Mouse (Mus musculus) embryonic facial prominence, embryonic 12.5 days (tissue): ENCODE data around the gene Arrdc2. TPM values are rescaled to one million over a fixed set of nuclear protein-coding genes. Genes with fewer than 3 reads are reported as not detected.

Source experiments
- ATAC-seq: fragments of 200-750 bp; cut with Nextera tagmentation; 2 replicates; pipeline ENCODE4 v1.8.0; 2017; ENCODE audit not compliant: insufficient number of reproducible peaks, insufficient read depth, low FRiP score, low TSS enrichment
- H3K27ac ChIP-seq: fragments of 300-500 bp; sonication (generic); 2 replicates; pipeline ENCODE4 v1.5.1; 2016; ENCODE audit warnings: mild to moderate bottlenecking
- H3K27me3 ChIP-seq: fragments of 300-500 bp; sonication (generic); 2 replicates; pipeline ENCODE4 v1.6.1; 2016; ENCODE audit warnings: mild to moderate bottlenecking, moderate library complexity
- H3K36me3 ChIP-seq: fragments of 300-500 bp; sonication (generic); 2 replicates; pipeline ENCODE4 v1.6.1; 2016; ENCODE audit warnings: mild to moderate bottlenecking
- H3K4me1 ChIP-seq: fragments of 300-500 bp; sonication (generic); 2 replicates; pipeline ENCODE4 v1.6.1; 2016
- H3K4me2 ChIP-seq: fragments of 300-500 bp; sonication (generic); replicated peaks from 2 replicates; pipeline ENCODE4 v1.6.1; 2016; ENCODE audit warnings: mild to moderate bottlenecking, moderate library complexity
- H3K4me3 ChIP-seq: fragments of 300-500 bp; sonication (generic); 2 replicates; pipeline ENCODE4 v1.5.1; 2016; ENCODE audit warnings: mild to moderate bottlenecking
- H3K9ac ChIP-seq: fragments of 300-500 bp; sonication (generic); 2 replicates; pipeline ENCODE4 v1.6.1; 2016; ENCODE audit warnings: mild to moderate bottlenecking, moderate library complexity
- H3K9me3 ChIP-seq: fragments of 300-500 bp; sonication (generic); 2 replicates; pipeline ENCODE4 v1.6.1; 2016; ENCODE audit warnings: mild to moderate bottlenecking, moderate library complexity
- WGBS: fragments of 180-500 bp; shearing (Covaris S2); methylation state at CpG from one replicate; pipeline ENCODE4 v1.1.7; 2016; 5-methylcytosine and 5-hydroxymethylcytosine counted together
- polyA plus RNA-seq: library from polyadenylated mRNA; unstranded; fragments of >200 nt; fragmentation: Nextera tagmentation; extraction: Ambion mirVana; gene quantifications from 2 replicates; pipeline ENCODE4 v1.2.1, GENCODE M21; 2016

The Arrdc2 gene
- polyA plus RNA-seq, 1 experiment from 2014 or later: 6.9 TPM

- no peak for ATAC-seq
- peak overlapping the region; percentile 45 for H3K4me3 ChIP-seq
- peaks cover 51% of the 10 kb centered on the region for H3K4me1 ChIP-seq
- H3K27me3 ChIP-seq: peaks cover 22% of the 10 kb centered on the region
- H3K4me2 ChIP-seq: peak overlapping the region; percentile 92
- H3K36me3 ChIP-seq: 0 out of 2 replicates have a peak, but pooled peaks cover 6% of the 10 kb centered on the region
- peak overlapping the region; percentile 61 for H3K9ac ChIP-seq
- H3K27ac ChIP-seq: peak overlapping the region; percentile 90
- 2% methylated on average over 44 of the region's 46 CpGs for WGBS
- H3K9me3 ChIP-seq: no peaks in the 10 kb centered on the region
These were observed 24.6 kb upstream of the Arrdc2 start for GRCm38 (mm10) chr8:70863956-70864711.

GRCm38 (mm10) chr8:70862824-70863641, 23.5 kb upstream of the Arrdc2 start, which contains the start of gene Kcnn1:
Gene Kcnn1, minus strand, starts transcription at chr8:70863258.
- no peak for ATAC-seq
- Histone ChIP-seq H3K9ac (peak within 1 kb of the TSS; percentile 61), H3K27ac (peak within 1 kb of the TSS; percentile 90), H3K27me3 (peaks cover 22% of the 10 kb centered on the region), H3K36me3 (0 out of 2 replicates have a peak, but pooled peaks cover 3% of the 10 kb centered on the region), H3K4me2 (peak within 1 kb of the TSS; percentile 92), H3K9me3 (no peaks in the 10 kb centered on the region), H3K4me1 (peaks cover 41% of the 10 kb centered on the region), H3K4me3 (peak within 1 kb of the TSS; percentile 45)
- WGBS: under 1% methylated on average over 55 of the region's 55 CpGs

- Histone ChIP-seq H3K4me3 (no peak overlapping the region), H3K4me2 (peak overlapping the region; percentile 91; the same call in 1 of the 2 replicates), H3K9ac (0 out of 2 replicates have a peak overlapping the region, but pooled peaks have one; percentile 15), H3K9me3 (no peaks in the 10 kb centered on the region), H3K27ac (0 out of 2 replicates have a peak overlapping the region, but pooled peaks have one; percentile 26), H3K27me3 (peaks cover 14% of the 10 kb centered on the region), H3K4me1 (peaks cover 22% of the 10 kb centered on the region), H3K36me3 (no peaks in the 10 kb centered on the region)
- no peak for ATAC-seq
- WGBS: 2% methylated on average over 4 of the region's 4 CpGs
These were observed 18.0 kb upstream of the Arrdc2 start for GRCm38 (mm10) chr8:70857516-70857915.

- Histone ChIP-seq H3K27me3 (peaks cover 5% of the 10 kb centered on the region), H3K27ac (no peak overlapping the region), H3K4me3 (peak overlapping the region; percentile 47), H3K4me2 (peak overlapping the region; percentile 91), H3K9me3 (no peaks in the 10 kb centered on the region), H3K4me1 (peaks cover 17% of the 10 kb centered on the region), H3K9ac (peak overlapping the region; percentile 48), H3K36me3 (no peaks in the 10 kb centered on the region)
- WGBS: 6% methylated on average over 33 of the region's 33 CpGs
- ATAC-seq: peak; percentile 49; the same call in 1 of the 2 replicates
These were observed 17.1 kb upstream of the Arrdc2 start for GRCm38 (mm10) chr8:70856541-70857197.

GRCm38 (mm10) chr8:70856028-70856427, 16.5 kb upstream of the Arrdc2 start:
- H3K4me3 ChIP-seq: peak overlapping the region; percentile 47; the same call in 1 of the 2 replicates
- H3K4me1 ChIP-seq: peaks cover 17% of the 10 kb centered on the region
- WGBS: 69% methylated on average over 5 of the region's 5 CpGs
- no peaks in the 10 kb centered on the region; the same call in 1 of the 2 replicates for H3K27me3 ChIP-seq
- H3K4me2 ChIP-seq: no peak overlapping the region; the same call in 1 of the 2 replicates
- peak overlapping the region; percentile 48; the same call in 1 of the 2 replicates for H3K9ac ChIP-seq
- no peaks in the 10 kb centered on the region for H3K9me3 ChIP-seq
- no peak overlapping the region for H3K27ac ChIP-seq
- ATAC-seq: no peak
- H3K36me3 ChIP-seq: no peaks in the 10 kb centered on the region

DNA sequence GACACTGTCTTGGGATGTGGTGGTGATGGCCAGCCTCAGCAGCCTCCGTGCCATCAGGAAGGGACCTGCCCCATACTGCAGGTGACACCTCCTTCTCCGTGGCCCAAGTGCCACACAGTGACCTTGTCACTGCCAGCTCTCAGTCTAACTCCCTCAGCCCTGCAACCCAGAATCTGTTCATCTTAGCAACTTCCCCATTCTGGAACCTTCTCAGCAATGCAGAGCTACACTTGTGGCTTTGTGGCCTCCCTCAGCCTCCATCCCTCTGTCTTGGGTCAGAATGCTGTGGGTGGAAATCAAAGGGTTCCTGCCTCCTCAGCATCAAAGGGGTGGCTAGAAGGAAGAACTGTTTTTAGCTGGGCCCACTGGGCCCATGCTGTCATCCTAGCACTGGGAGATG, 14.3 kb upstream of the Arrdc2 start:
- Histone ChIP-seq H3K4me3 (no peak overlapping the region), H3K27me3 (no peaks in the 10 kb centered on the region; the same call in 1 of the 2 replicates), H3K27ac (no peak overlapping the region), H3K9ac (no peak overlapping the region), H3K4me1 (peaks cover 17% of the 10 kb centered on the region), H3K9me3 (no peaks in the 10 kb centered on the region), H3K36me3 (no peaks in the 10 kb centered on the region), H3K4me2 (no peak overlapping the region)
- 83% methylated on average over 2 of the region's 2 CpGs for WGBS
- no peak for ATAC-seq

- ATAC-seq: no peak
- Histone ChIP-seq H3K36me3 (no peaks in the 10 kb centered on the region), H3K9me3 (no peaks in the 10 kb centered on the region), H3K4me1 (peaks cover 12% of the 10 kb centered on the region), H3K9ac (no peak overlapping the region), H3K4me3 (no peak overlapping the region), H3K27ac (no peak overlapping the region), H3K4me2 (no peak overlapping the region), H3K27me3 (no peaks in the 10 kb centered on the region; the same call in 1 of the 2 replicates)
- 90% methylated on average over 41 of the region's 41 CpGs for WGBS
These were observed 13.2 kb upstream of the Arrdc2 start for GRCm38 (mm10) chr8:70852595-70853231.

DNA sequence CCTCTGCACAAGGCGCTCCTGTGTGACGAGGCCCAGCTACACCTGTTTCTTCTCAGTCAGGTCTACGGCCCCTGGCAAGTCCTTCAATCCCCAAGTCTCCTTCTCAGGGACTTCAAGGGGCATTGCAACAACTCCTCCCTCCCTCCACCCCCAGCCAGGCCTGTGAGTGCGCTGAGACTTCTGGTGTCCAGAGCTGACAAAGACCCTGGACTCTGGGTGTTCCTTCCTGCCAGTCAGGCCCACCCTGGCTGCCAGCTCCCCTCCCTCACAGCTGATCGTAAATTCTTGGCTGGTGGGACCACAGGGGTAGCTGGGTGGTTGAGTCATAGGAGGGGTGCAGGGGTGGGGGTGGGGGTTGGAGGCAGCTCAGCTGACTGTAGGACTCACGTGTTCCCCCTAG, 12.3 kb upstream of the Arrdc2 start:
- WGBS: 52% methylated on average over 6 of the region's 6 CpGs
- Histone ChIP-seq H3K9ac (no peak overlapping the region), H3K9me3 (no peaks in the 10 kb centered on the region), H3K4me3 (no peak overlapping the region), H3K27ac (no peak overlapping the region), H3K27me3 (no peaks in the 10 kb centered on the region; the same call in 1 of the 2 replicates), H3K4me2 (no peak overlapping the region), H3K36me3 (no peaks in the 10 kb centered on the region), H3K4me1 (peaks cover 5% of the 10 kb centered on the region)
- no peak for ATAC-seq

- Histone ChIP-seq H3K27ac (no peak overlapping the region), H3K9ac (no peak overlapping the region), H3K4me2 (no peak overlapping the region), H3K9me3 (no peaks in the 10 kb centered on the region), H3K36me3 (no peaks in the 10 kb centered on the region), H3K4me1 (no peaks in the 10 kb centered on the region), H3K4me3 (no peak overlapping the region), H3K27me3 (no peaks in the 10 kb centered on the region; the same call in 1 of the 2 replicates)
- no peak for ATAC-seq
- 80% methylated on average over 4 of the region's 4 CpGs for whole genome bisulfite sequencing
These were observed 11.4 kb upstream of the Arrdc2 start for GRCm38 (mm10) chr8:70850947-70851346.

DNA sequence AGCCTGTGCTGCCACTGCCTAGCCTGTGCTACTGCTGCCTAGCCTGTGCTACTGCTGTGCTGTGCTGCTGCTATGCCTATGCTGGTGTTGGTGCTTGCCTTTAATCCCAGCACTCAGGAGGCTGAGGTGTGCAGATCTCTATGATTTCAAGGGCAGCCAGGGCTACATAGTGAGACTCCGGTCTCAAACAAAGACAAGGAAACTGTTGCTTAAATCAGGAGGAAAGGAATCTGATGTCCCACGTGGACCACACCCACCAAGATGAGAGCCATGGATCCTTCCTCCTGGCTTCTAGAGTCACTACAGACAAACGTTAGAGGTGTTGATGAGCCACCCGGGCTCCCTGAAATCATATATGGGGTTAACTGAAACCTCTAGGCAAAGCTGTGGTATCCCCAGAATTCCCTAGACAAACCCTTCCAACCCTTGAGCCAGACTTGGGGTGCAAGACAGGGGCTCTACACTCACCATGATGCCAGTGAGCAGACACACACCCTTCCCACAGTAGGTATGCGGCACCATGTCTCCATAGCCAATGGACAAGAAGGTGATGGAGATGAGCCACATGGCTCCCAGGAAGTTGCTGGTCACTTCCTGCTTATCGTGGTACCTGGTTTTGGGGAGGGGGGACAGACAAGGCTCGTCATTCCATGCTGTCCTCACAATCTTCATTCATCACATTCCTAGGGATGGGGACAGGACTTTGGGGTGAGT, 10.8 kb upstream of the Arrdc2 start:
- no peak overlapping the region for H3K4me3 ChIP-seq
- WGBS: 73% methylated on average over 7 of the region's 7 CpGs

More for the DNA sequence above, 10.8 kb upstream of the Arrdc2 start:
- no peak for ATAC-seq
- H3K27me3 ChIP-seq: no peaks in the 10 kb centered on the region; the same call in 1 of the 2 replicates
- no peak overlapping the region for H3K27ac ChIP-seq
- H3K4me2 ChIP-seq: no peak overlapping the region
- H3K9me3 ChIP-seq: no peaks in the 10 kb centered on the region
- no peaks in the 10 kb centered on the region for H3K4me1 ChIP-seq
- no peak overlapping the region for H3K9ac ChIP-seq
- H3K36me3 ChIP-seq: no peaks in the 10 kb centered on the region
